Mouse (Mus musculus): Measurements from ENCODE around the gene Dnajc25. TPM values are rescaled to one million over a fixed set of nuclear protein-coding genes. Genes with fewer than 3 reads are reported as not detected.

Dnajc25 gene
- 12.3 and 12.9 TPM in 2 replicates for polyA plus RNA-seq (2015; fragmentation: Nextera tagmentation; extraction: Ambion mirVana)

GRCm38 (mm10) chr4:58994762-58995161, at the start of gene Dnajc25:
Dnajc25 (plus strand) TSS chr4:58995062.

GRCm38 (mm10) chr4:58986540-58987190, 8.2 kb upstream of the Dnajc25 start, which contains the start of gene Ptgr1:
Ptgr1 (minus strand) TSS chr4:58987119.

GRCm38 (mm10) chr4:59002948-59003805, 8.3 kb downstream of the Dnajc25 start, which contains the start of gene Gm20503:
Gm20503 (plus strand) TSS chr4:59003210.

GRCm38 (mm10) chr4:59034918-59035785, 40.3 kb downstream of the Dnajc25 start, which contains the start of gene Gng10:
Gng10 (plus strand) TSS chr4:59035088.

Other genes with a start within 250 kb of the Dnajc25 start
- gene Olfr267, start 207.3 kb upstream of the Dnajc25 start, polyA plus RNA-seq (2015; fragmentation: Nextera tagmentation; extraction: Ambion mirVana) = 0.08 TPM in 1 of 2 replicates, not detected in the other
- 19.2 and 25.4 TPM in 2 replicates for gene Ecpas, start 82.3 kb upstream of the Dnajc25 start, polyA plus RNA-seq (2015; fragmentation: Nextera tagmentation; extraction: Ambion mirVana)
- 0.30 and 0.36 TPM in 2 replicates for gene Zkscan16, start 51.4 kb upstream of the Dnajc25 start, polyA plus RNA-seq (2015; fragmentation: Nextera tagmentation; extraction: Ambion mirVana)
- 27.7 and 31.5 TPM in 2 replicates for gene Ptgr1, start 7.9 kb upstream of the Dnajc25 start, polyA plus RNA-seq (2015; fragmentation: Nextera tagmentation; extraction: Ambion mirVana)
- 16.4 and 17.3 TPM in 2 replicates for gene Gm20503, start 8.1 kb downstream of the Dnajc25 start, polyA plus RNA-seq (2015; fragmentation: Nextera tagmentation; extraction: Ambion mirVana)
- 108 and 118 TPM in 2 replicates for gene Gng10, start 40.0 kb downstream of the Dnajc25 start, polyA plus RNA-seq (2015; fragmentation: Nextera tagmentation; extraction: Ambion mirVana)
- not detected in 2 replicates for gene AI481877, start 143.9 kb downstream of the Dnajc25 start, polyA plus RNA-seq (2015; fragmentation: Nextera tagmentation; extraction: Ambion mirVana)
- gene Ugcg, start 194.2 kb downstream of the Dnajc25 start, polyA plus RNA-seq (2015; fragmentation: Nextera tagmentation; extraction: Ambion mirVana) = 6.9 and 12.5 TPM in 2 replicates